Mouse (Mus musculus) bone marrow, adult 2 months (tissue): ENCODE results near the gene Tut7.

Experiments
- CTCF ChIP-seq: fragments of 200-500 bp; IDR thresholded peaks from 2 replicates; pipeline ENCODE4 v1.5.1; 2011; ENCODE audit warnings: low read length, control low read depth; ENCODE audit not compliant: control insufficient read depth, insufficient read depth
- POLR2A ChIP-seq: fragments of 200-500 bp; IDR thresholded peaks from 2 replicates; pipeline ENCODE4 v1.6.1; 2011; ENCODE audit warnings: low read depth, mild to moderate bottlenecking, control low read depth, low read length, borderline replicate concordance; ENCODE audit not compliant: control insufficient read depth

- no peak for TF ChIP-seq CTCF
- no peak for TF ChIP-seq POLR2A
These were observed 47.1 kb upstream of the Tut7 start for GRCm38 (mm10) chr13:59870004-59870403.
